Mouse (Mus musculus) B cell, adult 2 months (primary cell): ENCODE data around the gene Defa17.
"Not testable (repeated sequence)": the region's sequence is repeated elsewhere in the genome, so short reads cannot be mapped to it uniquely, and the experiment has no call there.

Experiments used
- DNase-seq, 2 experiments: peaks; one replicate each; pipeline ENCODE4 v3.0.0; 2022

Gene Defa17

DNA sequence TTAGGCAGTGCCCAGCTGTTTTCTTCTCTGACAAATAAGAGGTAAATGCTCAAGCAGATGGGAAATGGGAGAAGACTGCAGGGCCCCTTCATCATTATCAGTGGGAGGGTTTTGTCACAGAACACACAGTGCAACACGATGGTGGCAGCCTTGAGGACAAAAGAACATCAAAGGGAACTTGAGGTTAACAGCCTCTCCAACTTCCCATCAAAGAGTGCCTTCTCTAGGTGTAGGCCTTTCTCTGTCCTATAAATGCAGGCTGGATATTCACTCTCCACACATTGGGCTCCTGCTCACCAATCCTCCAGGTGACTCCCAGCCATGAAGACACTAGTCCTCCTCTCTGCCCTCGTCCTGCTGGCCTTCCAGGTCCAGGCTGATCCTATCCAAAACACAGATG, at the start of gene Defa17:
Gene Defa17, plus strand, starts transcription at position 301 of the 400 bp plus-strand sequence.
- DNase-seq = not testable (repeated sequence)

DNA sequence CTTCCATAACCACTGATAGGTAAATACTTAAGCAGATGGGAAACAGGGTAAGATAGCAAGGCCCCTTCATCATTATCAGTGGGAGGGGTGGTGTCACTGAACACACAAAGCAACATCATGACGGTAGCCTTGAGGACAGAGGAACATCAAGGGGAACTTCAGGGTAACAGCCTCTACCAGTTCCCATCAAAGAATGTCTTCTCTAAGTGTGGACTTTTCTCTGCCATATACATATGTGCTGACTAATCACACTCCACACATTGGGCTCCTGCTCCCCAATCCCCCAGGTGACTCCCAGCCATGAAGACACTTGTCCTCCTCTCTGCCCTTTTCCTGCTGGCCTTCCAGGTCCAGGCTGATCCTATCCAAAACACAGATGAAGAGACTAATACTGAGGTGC, 37.7 kb upstream of the Defa17 start, which contains the start of gene Defa26:
Gene Defa26, plus strand, starts transcription at position 301 of the 400 bp plus-strand sequence.
- not testable (repeated sequence) for DNase-seq

DNA sequence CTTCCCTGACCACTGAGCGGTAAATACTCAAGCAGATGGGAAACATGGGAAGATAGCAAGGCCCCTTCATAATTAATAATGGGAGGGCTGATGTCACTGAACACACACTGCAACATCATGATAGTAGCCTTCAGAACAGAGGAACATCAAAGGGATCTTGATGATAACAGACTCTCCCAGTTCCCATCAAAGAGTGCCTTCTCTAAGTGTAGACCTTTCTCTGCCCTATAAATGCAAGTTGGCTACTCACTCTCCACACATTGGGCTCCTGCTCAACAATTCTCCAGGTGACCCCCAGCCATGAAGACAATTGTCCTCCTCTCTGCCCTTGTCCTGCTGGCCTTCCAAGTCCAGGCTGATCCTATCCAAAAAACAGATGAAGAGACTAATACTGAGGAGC, 9.9 kb downstream of the Defa17 start, which contains the start of gene Defa34:
Gene Defa34, plus strand, starts transcription at position 301 of the 400 bp plus-strand sequence.
- not testable (repeated sequence) for DNase-seq

GRCm38 (mm10) chr8:21703545-21703944, 48.0 kb downstream of the Defa17 start, which contains the start of gene AY761184:
Gene AY761184, minus strand, starts transcription at chr8:21703645.
- DNase-seq = not testable (repeated sequence)
